Mouse (Mus musculus): ENCODE results near the gene Prkca. TPM values are rescaled to one million over a fixed set of nuclear protein-coding genes. Genes with fewer than 3 reads are reported as not detected.

The Prkca gene
- total RNA-seq, 1 experiment from 2014 or later: 15.6 TPM

GRCm38 (mm10) chr11:108342781-108343768 lies 653 bp downstream of the Prkca start, which contains the start of gene Apoh:
Gene Apoh (plus strand): TSS chr11:108343354.
- ATAC-seq (replicated peaks; ENCODE audit: low read depth, poor library complexity, severe bottlenecking): peak; percentile 27

GRCm38 (mm10) chr11:108341783-108342182 lies 1.9 kb downstream of the Prkca start:
- no peak for ATAC-seq (replicated peaks; ENCODE audit: low read depth, poor library complexity, severe bottlenecking)

- ATAC-seq (replicated peaks; ENCODE audit: low read depth, poor library complexity, severe bottlenecking): no peak
Measured at GRCm38 (mm10) chr11:108340293-108340692, 3.4 kb downstream of the Prkca start.

GRCm38 (mm10) chr11:108336445-108336844 lies 7.3 kb downstream of the Prkca start:
- ATAC-seq (replicated peaks; ENCODE audit: low read depth, poor library complexity, severe bottlenecking): no peak

GRCm38 (mm10) chr11:108335536-108335935 lies 8.2 kb downstream of the Prkca start:
- no peak for ATAC-seq (replicated peaks; ENCODE audit: low read depth, poor library complexity, severe bottlenecking)

GRCm38 (mm10) chr11:108334658-108335057 lies 9.1 kb downstream of the Prkca start:
- ATAC-seq (replicated peaks; ENCODE audit: low read depth, poor library complexity, severe bottlenecking): no peak

- no peak for ATAC-seq (replicated peaks; ENCODE audit: low read depth, poor library complexity, severe bottlenecking)
Measured at GRCm38 (mm10) chr11:108333583-108334379, 9.9 kb downstream of the Prkca start.

- ATAC-seq (replicated peaks; ENCODE audit: low read depth, poor library complexity, severe bottlenecking): no peak
Measured at GRCm38 (mm10) chr11:108333006-108333405, 10.7 kb downstream of the Prkca start.

GRCm38 (mm10) chr11:108330818-108331217 lies 12.9 kb downstream of the Prkca start:
- no peak for ATAC-seq (replicated peaks; ENCODE audit: low read depth, poor library complexity, severe bottlenecking)

GRCm38 (mm10) chr11:108325943-108326342 lies 17.8 kb downstream of the Prkca start:
- no peak for ATAC-seq (replicated peaks; ENCODE audit: low read depth, poor library complexity, severe bottlenecking)

- ATAC-seq (replicated peaks; ENCODE audit: low read depth, poor library complexity, severe bottlenecking): no peak
Measured at GRCm38 (mm10) chr11:108322156-108322555, 21.6 kb downstream of the Prkca start.

- ATAC-seq (replicated peaks; ENCODE audit: low read depth, poor library complexity, severe bottlenecking): no peak
Measured at GRCm38 (mm10) chr11:108320561-108320960, 23.2 kb downstream of the Prkca start.

GRCm38 (mm10) chr11:108319162-108319561 lies 24.6 kb downstream of the Prkca start:
- ATAC-seq (replicated peaks; ENCODE audit: low read depth, poor library complexity, severe bottlenecking): no peak; the same call in 1 of the 2 replicates

- ATAC-seq (replicated peaks; ENCODE audit: low read depth, poor library complexity, severe bottlenecking): 0 out of 2 replicates have a peak, but pooled peaks have one; percentile 45
Measured at GRCm38 (mm10) chr11:108317878-108318277, 25.9 kb downstream of the Prkca start.

- ATAC-seq (replicated peaks; ENCODE audit: low read depth, poor library complexity, severe bottlenecking): no peak
Measured at GRCm38 (mm10) chr11:108315736-108316135, 28.0 kb downstream of the Prkca start.

GRCm38 (mm10) chr11:108312516-108312915 lies 31.2 kb downstream of the Prkca start:
- no peak for ATAC-seq (replicated peaks; ENCODE audit: low read depth, poor library complexity, severe bottlenecking)

GRCm38 (mm10) chr11:108311912-108312311 lies 31.8 kb downstream of the Prkca start:
- peak; percentile 72 for ATAC-seq (replicated peaks; ENCODE audit: low read depth, poor library complexity, severe bottlenecking)

GRCm38 (mm10) chr11:108309791-108310190 lies 33.9 kb downstream of the Prkca start:
- ATAC-seq (replicated peaks; ENCODE audit: low read depth, poor library complexity, severe bottlenecking): no peak

- ATAC-seq (replicated peaks; ENCODE audit: low read depth, poor library complexity, severe bottlenecking): no peak
Measured at GRCm38 (mm10) chr11:108308253-108308652, 35.5 kb downstream of the Prkca start.

GRCm38 (mm10) chr11:108307258-108307657 lies 36.5 kb downstream of the Prkca start:
- ATAC-seq (replicated peaks; ENCODE audit: low read depth, poor library complexity, severe bottlenecking): no peak

GRCm38 (mm10) chr11:108303787-108304186 lies 39.9 kb downstream of the Prkca start:
- ATAC-seq (replicated peaks; ENCODE audit: low read depth, poor library complexity, severe bottlenecking): no peak
